8 mouse cellular contexts compared by ENCODE assay signal in genomic region chr11:54093000-54093399, GRCm38 (mm10). TPM values are rescaled to one million over a fixed set of nuclear protein-coding genes. Genes with fewer than 3 reads are reported as not detected.
A peak's percentile ranks its signal among the peaks of the same experiment; 100 is the strongest.
DNase-seq lines count a peak whose midpoint lies in the region; ATAC-seq and TF ChIP-seq lines count a peak whose summit lies in the region.

No protein-coding gene starts in this region.

- WGBS in embryonic facial prominence, embryonic 14.5 days = 0% methylated on average over 3 of the region's 3 CpGs
- 7% methylated on average over 3 of the region's 3 CpGs for WGBS in lung, adult 2 months

- H3K27ac ChIP-seq in embryonic facial prominence, embryonic 14.5 days (replicated peaks; ENCODE audit: low read depth, low read length) = no peak overlapping the region

- H3K4me3 ChIP-seq in embryonic facial prominence, embryonic 14.5 days (ENCODE audit: low read depth, low read length) = no peak overlapping the region
- no peak overlapping the region for H3K4me3 ChIP-seq in lung, adult 2 months (replicated peaks; ENCODE audit: extremely low read depth, low read depth, low read length)

- peak; percentile 59 to 68 for DNase-seq in gastrocnemius, adult 8-10 months (ENCODE audit: low spot score in 2 of 2)
- DNase-seq in gastrocnemius, postnatal 10 days = no peak
- peak; percentile 78 for DNase-seq in 3T3-L1 (ENCODE audit: low read depth, low spot score)
- DNase-seq in T-cell, adult 2 months (ENCODE audit: low spot score) = peak; percentile 43
- DNase-seq in embryonic facial prominence, embryonic 14.5 days (ENCODE audit: low spot score) = peak; percentile 69
- DNase-seq in lung, adult 2 months = no peak
- DNase-seq in spleen, adult 12 weeks (ENCODE audit: low spot score) = no peak
- no peak for DNase-seq in layer of hippocampus, adult 9-10 months (ENCODE audit: low spot score)

- no peak overlapping the region for H3K9ac ChIP-seq in embryonic facial prominence, embryonic 14.5 days (ENCODE audit: low read depth, low read length)

- TF ChIP-seq POLR2A in lung, adult 2 months (IDR thresholded peaks at IDR 0.05; ENCODE audit: borderline replicate concordance, extremely low read depth, low read depth, low read length) = no peak

- no peaks in the 10 kb centered on the region for H3K27me3 ChIP-seq in embryonic facial prominence, embryonic 14.5 days (replicated peaks; ENCODE audit: control insufficient read depth, insufficient read depth, low read length)

- H3K36me3 ChIP-seq in embryonic facial prominence, embryonic 14.5 days (ENCODE audit: control insufficient read depth, insufficient read depth, low read length) = no peaks in the 10 kb centered on the region

- TF ChIP-seq CTCF in lung, adult 2 months (IDR thresholded peaks at IDR 0.05; ENCODE audit: insufficient read depth, low read length) = peak; percentile 86

- no peaks in the 10 kb centered on the region for H3K9me3 ChIP-seq in embryonic facial prominence, embryonic 14.5 days (ENCODE audit: control insufficient read depth, low read length)

- no peak for ATAC-seq in embryonic facial prominence, embryonic 14.5 days (ENCODE audit: low read depth)

- no peak overlapping the region for H3K4me2 ChIP-seq in embryonic facial prominence, embryonic 14.5 days (ENCODE audit: low read depth, low read length)

- H3K4me1 ChIP-seq in embryonic facial prominence, embryonic 14.5 days (ENCODE audit: control insufficient read depth, insufficient read depth, low read length) = peaks cover 4% of the 10 kb centered on the region; the same call in 1 of the 2 replicates
- no peaks in the 10 kb centered on the region for H3K4me1 ChIP-seq in lung, adult 2 months (ENCODE audit: control insufficient read depth, insufficient read depth, low read length)

RNA-seq across cellular contexts. Expression of gene P4ha2, which starts 6.9 kb away (rescaled TPM):
- 10 to 100 TPM; 28.2 to 33.7 (median 31.2) TPM for total RNA-seq in gastrocnemius, adult 8-10 months (2022)
- total RNA-seq in gastrocnemius, postnatal 10 days (2021) = 10 to 100 TPM; 21.1 to 27.7 TPM
- 107 and 120 TPM in 2 replicates for polyA plus RNA-seq in embryonic facial prominence, embryonic 14.5 days (2014; fragmentation: Nextera tagmentation; extraction: Ambion mirVana)
- 25.9 and 30.0 TPM in 2 replicates for polyA plus RNA-seq in lung, adult 2 months (2012; rRNA removed)

RNA-seq across cellular contexts. Expression of gene Pdlim4, which starts 24.2 kb away (rescaled TPM):
- 1 to 10 TPM; 3.2 to 5.4 (median 3.9) TPM for total RNA-seq in gastrocnemius, adult 8-10 months (2022)
- total RNA-seq in gastrocnemius, postnatal 10 days (2021) = 10 to 100 TPM; 26.0 to 37.9 TPM
- 115 and 132 TPM in 2 replicates for polyA plus RNA-seq in embryonic facial prominence, embryonic 14.5 days (2014; fragmentation: Nextera tagmentation; extraction: Ambion mirVana)
- 22.9 and 25.6 TPM in 2 replicates for polyA plus RNA-seq in lung, adult 2 months (2012; rRNA removed)

Comparison
In these comparisons a context has a peak if more than half of its experiments do, and no peak if none do; other contexts are left out.
1. DNase-seq: peak in gastrocnemius, adult 8-10 months (2 of 2), 3T3-L1 (single experiment), T-cell, adult 2 months (single experiment) and embryonic facial prominence, embryonic 14.5 days (single experiment); none in gastrocnemius, postnatal 10 days (single experiment), lung, adult 2 months (single experiment), spleen, adult 12 weeks (single experiment) and layer of hippocampus, adult 9-10 months (single experiment).
2. RNA of gene Pdlim4, which starts 24.2 kb away (total RNA-seq): 26.0 to 37.9 TPM in gastrocnemius, postnatal 10 days; 3.2 to 5.4 TPM in gastrocnemius, adult 8-10 months; every median in the first group is over 4 times any median in the second.